Mouse (Mus musculus) cerebellum, adult 2 months (tissue): ENCODE results near the gene C730034F03Rik.

Experiments used
- CTCF ChIP-seq: fragments of 200-500 bp; IDR thresholded peaks from 2 replicates; pipeline ENCODE4 v1.5.1; 2011; ENCODE audit warnings: low read depth, mild to moderate bottlenecking, control low read depth, low read length, moderate library complexity, borderline replicate concordance; ENCODE audit not compliant: insufficient read depth
- POLR2A ChIP-seq: fragments of 200-500 bp; IDR thresholded peaks from 2 replicates; pipeline ENCODE4 v1.6.1; 2011; ENCODE audit warnings: low read length, control low read depth, borderline replicate concordance; ENCODE audit not compliant: insufficient read depth

- TF ChIP-seq CTCF (no peak), POLR2A (no peak)
Observed at GRCm38 (mm10) chr15:89477806-89478205, 48.4 kb downstream of the C730034F03Rik start.
